Mouse (Mus musculus): Measurements from ENCODE around the gene Dtx2. TPM values are rescaled to one million over a fixed set of nuclear protein-coding genes. Genes with fewer than 3 reads are reported as not detected.

Gene Dtx2
- polyA plus RNA-seq, 1 experiment from 2014 or later, result 28.1 TPM

- Histone ChIP-seq H3K9me3 (ENCODE audit: control insufficient read depth, low read length) (no peaks in the 10 kb centered on the region), H3K27ac (ENCODE audit: low read length) (no peak overlapping the region), H3K4me3 (replicated peaks; ENCODE audit: low read length) (no peak overlapping the region), H3K27me3 (replicated peaks; ENCODE audit: control insufficient read depth, insufficient read depth, low read length) (no peaks in the 10 kb centered on the region), H3K4me1 (replicated peaks; ENCODE audit: control insufficient read depth, insufficient read depth, low read length) (peaks cover 7% of the 10 kb centered on the region), H3K4me2 (ENCODE audit: low read length) (no peak overlapping the region), H3K9ac (replicated peaks; ENCODE audit: low read depth, low read length) (no peak overlapping the region), H3K36me3 (ENCODE audit: control insufficient read depth, insufficient read depth) (no peaks in the 10 kb centered on the region)
- WGBS, result 71% methylated on average over 5 of the region's 5 CpGs
- no peak for ATAC-seq
Observed at GRCm38 (mm10) chr5:135990601-135991000, 4.0 kb upstream of the Dtx2 start.

DNA sequence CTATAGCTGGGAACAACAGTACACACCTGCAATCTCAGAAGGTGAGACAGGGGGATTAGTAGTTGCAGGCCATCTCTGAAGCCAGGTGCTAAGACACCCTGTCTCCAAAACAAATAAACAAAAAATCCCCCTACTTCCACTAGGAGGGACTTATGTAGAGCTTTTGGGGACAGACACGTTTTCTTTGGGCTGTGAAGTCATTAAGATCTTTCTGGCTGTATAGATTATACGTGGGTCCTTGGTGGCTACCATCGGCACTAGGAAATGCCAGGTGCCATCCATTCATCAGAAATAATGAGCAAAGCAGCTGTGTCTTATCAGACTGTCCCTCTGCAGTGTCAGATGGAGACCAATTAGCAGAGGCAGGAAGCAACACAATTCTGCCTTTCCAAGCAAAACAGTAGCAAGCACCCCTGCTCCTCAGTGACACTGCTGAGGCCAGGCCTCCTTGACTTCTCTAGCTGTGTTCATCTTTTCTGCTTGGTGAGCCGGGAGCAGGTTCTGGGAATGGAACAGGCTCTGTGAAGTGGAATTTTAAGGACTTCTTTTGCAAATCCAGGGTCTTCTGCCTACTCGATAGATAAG, 1.1 kb upstream of the Dtx2 start:
- Histone ChIP-seq H3K4me1 (replicated peaks; ENCODE audit: control insufficient read depth, insufficient read depth, low read length) (peaks cover 8% of the 10 kb centered on the region), H3K4me3 (replicated peaks; ENCODE audit: low read length) (no peak overlapping the region), H3K9me3 (ENCODE audit: control insufficient read depth, low read length) (no peaks in the 10 kb centered on the region), H3K27ac (ENCODE audit: low read length) (no peak overlapping the region), H3K9ac (replicated peaks; ENCODE audit: low read depth, low read length) (no peak overlapping the region), H3K36me3 (ENCODE audit: control insufficient read depth, insufficient read depth) (peaks cover 1% of the 10 kb centered on the region; the same call in 1 of the 2 replicates), H3K4me2 (ENCODE audit: low read length) (no peak overlapping the region), H3K27me3 (replicated peaks; ENCODE audit: control insufficient read depth, insufficient read depth, low read length) (no peaks in the 10 kb centered on the region)
- no peak for ATAC-seq
- whole genome bisulfite sequencing, result 58% methylated on average over 5 of the region's 5 CpGs

- 68% methylated on average over 8 of the region's 8 CpGs for WGBS
- Histone ChIP-seq H3K9ac (replicated peaks; ENCODE audit: low read depth, low read length) (no peak overlapping the region), H3K36me3 (ENCODE audit: control insufficient read depth, insufficient read depth) (peaks cover 9% of the 10 kb centered on the region), H3K4me2 (ENCODE audit: low read length) (no peak overlapping the region), H3K4me3 (replicated peaks; ENCODE audit: low read length) (no peak overlapping the region), H3K27me3 (replicated peaks; ENCODE audit: control insufficient read depth, insufficient read depth, low read length) (no peaks in the 10 kb centered on the region), H3K27ac (ENCODE audit: low read length) (no peak overlapping the region), H3K9me3 (ENCODE audit: control insufficient read depth, low read length) (0 out of 2 replicates have a peak, but pooled peaks cover 2% of the 10 kb centered on the region), H3K4me1 (replicated peaks; ENCODE audit: control insufficient read depth, insufficient read depth, low read length) (peaks cover 8% of the 10 kb centered on the region)
- no peak; the same call in 1 of the 2 replicates for ATAC-seq
Observed at GRCm38 (mm10) chr5:135994335-135994724, 270 bp upstream of the Dtx2 start.

DNA sequence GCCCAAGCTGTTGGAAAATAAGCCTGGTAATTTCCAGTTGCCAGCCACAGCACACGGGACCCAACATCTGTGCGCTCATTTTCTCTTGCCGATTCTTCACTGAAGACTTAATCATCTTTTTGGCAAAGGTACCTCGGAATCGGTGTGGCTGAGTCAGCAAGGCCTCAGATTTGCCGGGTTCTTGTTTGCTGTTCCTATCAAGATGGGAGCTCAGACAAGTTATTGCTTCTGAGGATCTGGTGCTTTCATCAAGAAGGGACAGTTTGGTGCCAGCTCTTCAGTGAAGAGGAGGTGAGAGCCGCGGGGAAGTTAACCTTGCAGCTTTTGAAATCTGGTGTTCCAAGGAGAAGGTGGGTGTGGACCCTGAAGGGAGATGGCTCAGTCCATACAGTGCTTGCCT, 1.6 kb downstream of the Dtx2 start:
- H3K27ac ChIP-seq (ENCODE audit: low read length), result no peak overlapping the region
- H3K27me3 ChIP-seq (replicated peaks; ENCODE audit: control insufficient read depth, insufficient read depth, low read length), result no peaks in the 10 kb centered on the region
- peaks cover 8% of the 10 kb centered on the region for H3K4me1 ChIP-seq (replicated peaks; ENCODE audit: control insufficient read depth, insufficient read depth, low read length)
- WGBS, result 91% methylated on average over 8 of the region's 8 CpGs
- 0 out of 2 replicates have a peak, but pooled peaks cover 2% of the 10 kb centered on the region for H3K9me3 ChIP-seq (ENCODE audit: control insufficient read depth, low read length)
- ATAC-seq, result no peak
- no peak overlapping the region for H3K9ac ChIP-seq (replicated peaks; ENCODE audit: low read depth, low read length)
- no peak overlapping the region for H3K4me2 ChIP-seq (ENCODE audit: low read length)
- H3K36me3 ChIP-seq (ENCODE audit: control insufficient read depth, insufficient read depth), result peaks cover 9% of the 10 kb centered on the region
- H3K4me3 ChIP-seq (replicated peaks; ENCODE audit: low read length), result no peak overlapping the region

- H3K27ac ChIP-seq (ENCODE audit: low read length), result no peak overlapping the region
- H3K9ac ChIP-seq (replicated peaks; ENCODE audit: low read depth, low read length), result no peak overlapping the region
- H3K4me3 ChIP-seq (replicated peaks; ENCODE audit: low read length), result no peak overlapping the region
- H3K36me3 ChIP-seq (ENCODE audit: control insufficient read depth, insufficient read depth), result peaks cover 9% of the 10 kb centered on the region
- 91% methylated on average over 6 of the region's 6 CpGs for WGBS
- no peak for ATAC-seq
- H3K9me3 ChIP-seq (ENCODE audit: control insufficient read depth, low read length), result 0 out of 2 replicates have a peak, but pooled peaks cover 2% of the 10 kb centered on the region
- no peak overlapping the region for H3K4me2 ChIP-seq (ENCODE audit: low read length)
- no peaks in the 10 kb centered on the region for H3K27me3 ChIP-seq (replicated peaks; ENCODE audit: control insufficient read depth, insufficient read depth, low read length)
- 0 out of 2 replicates have a peak, but pooled peaks cover 3% of the 10 kb centered on the region for H3K4me1 ChIP-seq (replicated peaks; ENCODE audit: control insufficient read depth, insufficient read depth, low read length)
Observed at GRCm38 (mm10) chr5:136001222-136001621, 6.6 kb downstream of the Dtx2 start.

GRCm38 (mm10) chr5:136002325-136002724, 7.7 kb downstream of the Dtx2 start:
- H3K9ac ChIP-seq (replicated peaks; ENCODE audit: low read depth, low read length), result no peak overlapping the region
- no peak overlapping the region for H3K4me2 ChIP-seq (ENCODE audit: low read length)
- H3K27ac ChIP-seq (ENCODE audit: low read length), result no peak overlapping the region
- H3K36me3 ChIP-seq (ENCODE audit: control insufficient read depth, insufficient read depth), result peaks cover 9% of the 10 kb centered on the region
- H3K4me3 ChIP-seq (replicated peaks; ENCODE audit: low read length), result no peak overlapping the region
- ATAC-seq, result no peak
- H3K9me3 ChIP-seq (ENCODE audit: control insufficient read depth, low read length), result 0 out of 2 replicates have a peak, but pooled peaks cover 2% of the 10 kb centered on the region
- 72% methylated on average over 2 of the region's 2 CpGs for WGBS
- 0 out of 2 replicates have a peak, but pooled peaks cover 3% of the 10 kb centered on the region for H3K4me1 ChIP-seq (replicated peaks; ENCODE audit: control insufficient read depth, insufficient read depth, low read length)
- no peaks in the 10 kb centered on the region for H3K27me3 ChIP-seq (replicated peaks; ENCODE audit: control insufficient read depth, insufficient read depth, low read length)

DNA sequence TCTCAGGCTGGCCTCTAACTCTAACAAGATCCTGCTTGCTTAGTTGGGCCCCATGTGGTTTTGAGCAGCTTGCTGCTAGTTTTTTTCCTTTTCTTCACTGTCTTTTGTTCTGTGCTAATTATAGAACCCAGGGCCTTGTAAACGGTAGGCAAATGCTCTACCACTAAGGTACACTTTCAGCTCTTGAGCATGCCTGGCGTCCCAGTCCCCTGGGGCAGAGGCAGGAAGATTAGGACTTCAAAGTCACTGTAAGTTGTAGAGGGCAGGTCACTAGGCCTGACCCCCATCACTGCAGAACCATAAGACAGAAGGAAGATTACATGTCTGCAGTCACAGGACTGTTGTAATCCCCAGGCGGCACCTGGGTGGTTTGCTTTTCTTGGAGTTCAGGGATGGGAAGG, 8.2 kb downstream of the Dtx2 start:
- ATAC-seq, result no peak

DNA sequence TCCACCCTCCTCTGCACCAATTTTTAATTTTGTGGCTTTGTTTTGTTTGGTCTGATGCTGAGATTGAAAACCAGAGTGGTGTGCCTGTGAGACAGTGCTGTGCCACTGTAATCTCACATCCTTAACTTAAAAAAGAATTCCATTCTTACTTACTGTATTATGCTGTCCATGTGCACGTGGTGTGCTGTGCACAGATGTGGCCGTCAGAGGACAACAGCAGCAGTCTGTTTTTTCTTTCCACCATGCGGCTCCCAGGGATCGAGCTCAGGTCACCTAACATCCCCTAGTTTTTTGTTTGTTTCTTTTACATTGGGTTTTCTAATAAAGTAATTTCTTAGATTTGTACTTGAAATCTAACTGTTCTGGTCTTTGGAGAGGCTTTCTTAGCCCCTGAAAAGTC, 9.9 kb downstream of the Dtx2 start:
- no peak overlapping the region for H3K9ac ChIP-seq (replicated peaks; ENCODE audit: low read depth, low read length)
- no peaks in the 10 kb centered on the region for H3K27me3 ChIP-seq (replicated peaks; ENCODE audit: control insufficient read depth, insufficient read depth, low read length)
- no peak overlapping the region for H3K27ac ChIP-seq (ENCODE audit: low read length)
- H3K9me3 ChIP-seq (ENCODE audit: control insufficient read depth, low read length), result no peaks in the 10 kb centered on the region
- H3K4me1 ChIP-seq (replicated peaks; ENCODE audit: control insufficient read depth, insufficient read depth, low read length), result 0 out of 2 replicates have a peak, but pooled peaks cover 3% of the 10 kb centered on the region
- H3K4me3 ChIP-seq (replicated peaks; ENCODE audit: low read length), result no peak overlapping the region
- no peaks in the 10 kb centered on the region for H3K36me3 ChIP-seq (ENCODE audit: control insufficient read depth, insufficient read depth)
- H3K4me2 ChIP-seq (ENCODE audit: low read length), result no peak overlapping the region
- ATAC-seq, result no peak
- 83% methylated on average over 4 of the region's 4 CpGs for WGBS

More for the DNA sequence above, 8.2 kb downstream of the Dtx2 start:
- 31% methylated on average over 3 of the region's 3 CpGs for WGBS
- Histone ChIP-seq H3K4me2 (ENCODE audit: low read length) (no peak overlapping the region), H3K9me3 (ENCODE audit: control insufficient read depth, low read length) (0 out of 2 replicates have a peak, but pooled peaks cover 2% of the 10 kb centered on the region), H3K27ac (ENCODE audit: low read length) (no peak overlapping the region), H3K36me3 (ENCODE audit: control insufficient read depth, insufficient read depth) (peaks cover 9% of the 10 kb centered on the region), H3K4me1 (replicated peaks; ENCODE audit: control insufficient read depth, insufficient read depth, low read length) (0 out of 2 replicates have a peak, but pooled peaks cover 3% of the 10 kb centered on the region), H3K4me3 (replicated peaks; ENCODE audit: low read length) (no peak overlapping the region), H3K9ac (replicated peaks; ENCODE audit: low read depth, low read length) (no peak overlapping the region), H3K27me3 (replicated peaks; ENCODE audit: control insufficient read depth, insufficient read depth, low read length) (no peaks in the 10 kb centered on the region)

DNA sequence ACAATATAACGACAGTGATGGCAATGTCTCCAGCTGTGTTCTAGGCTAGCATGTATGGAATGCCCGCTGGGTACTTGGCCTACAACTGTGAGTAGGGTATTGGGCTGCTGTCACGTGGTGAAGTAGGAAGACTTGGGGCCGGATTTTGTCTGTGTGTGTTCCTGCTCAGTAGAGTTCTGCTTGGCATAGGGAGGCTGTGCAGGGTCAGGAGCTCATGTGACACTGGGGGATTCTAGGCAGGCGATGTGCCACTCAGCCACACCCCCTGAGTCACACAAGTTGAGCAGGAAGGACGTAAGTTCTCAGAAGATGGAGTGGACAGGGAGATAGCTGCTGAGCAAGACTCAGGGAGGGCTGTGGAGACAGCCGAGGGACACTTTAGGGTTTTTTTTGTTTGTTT, 13.1 kb downstream of the Dtx2 start:
- Histone ChIP-seq H3K9ac (replicated peaks; ENCODE audit: low read depth, low read length) (no peak overlapping the region), H3K27ac (ENCODE audit: low read length) (no peak overlapping the region), H3K9me3 (ENCODE audit: control insufficient read depth, low read length) (no peaks in the 10 kb centered on the region), H3K27me3 (replicated peaks; ENCODE audit: control insufficient read depth, insufficient read depth, low read length) (no peaks in the 10 kb centered on the region), H3K4me2 (ENCODE audit: low read length) (no peak overlapping the region), H3K4me1 (replicated peaks; ENCODE audit: control insufficient read depth, insufficient read depth, low read length) (0 out of 2 replicates have a peak, but pooled peaks cover 2% of the 10 kb centered on the region), H3K4me3 (replicated peaks; ENCODE audit: low read length) (no peak overlapping the region), H3K36me3 (ENCODE audit: control insufficient read depth, insufficient read depth) (peaks cover 16% of the 10 kb centered on the region)
- ATAC-seq, result no peak
- 87% methylated on average over 7 of the region's 7 CpGs for WGBS
